Mouse (Mus musculus): Measurements from ENCODE around the gene Aloxe3.

The Aloxe3 gene

DNA sequence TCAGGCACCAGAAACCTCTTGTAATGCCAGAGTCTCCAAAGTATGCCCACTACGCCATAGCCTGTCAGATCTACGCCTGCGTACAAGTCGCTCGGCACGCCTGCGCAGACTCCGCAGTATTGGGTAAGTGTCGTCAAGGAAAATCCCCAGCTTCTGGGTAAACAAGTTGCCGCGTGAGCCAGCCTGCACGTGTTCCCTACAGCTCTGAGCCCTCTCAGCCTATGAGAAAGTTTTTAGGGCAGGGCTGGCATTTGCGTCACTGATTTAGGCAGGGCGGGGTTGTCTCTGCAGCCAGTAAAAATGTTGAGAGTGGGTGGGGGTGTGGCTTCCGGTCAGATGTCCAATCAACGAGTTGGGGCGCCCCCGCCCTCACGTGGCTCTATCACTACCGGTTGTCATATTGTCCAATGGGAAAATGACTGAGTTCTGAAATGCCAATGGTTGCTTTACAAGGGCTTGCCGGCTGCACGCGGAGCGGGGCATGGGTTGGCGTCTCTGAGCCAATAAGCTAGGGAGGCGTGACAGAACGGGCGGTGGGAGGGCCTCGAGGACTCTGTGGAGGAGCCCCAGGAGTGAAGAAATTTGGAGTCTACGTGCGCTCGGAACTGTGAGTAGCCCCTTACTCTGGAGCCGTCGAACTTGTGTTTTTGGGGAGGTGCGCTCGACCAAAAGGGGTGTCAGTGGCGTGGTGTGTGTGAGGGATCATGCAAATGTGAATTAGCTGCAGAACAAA, 30.8 kb upstream of the Aloxe3 start, which contains the start of gene Per1:
TSS of gene Per1 (plus strand) at position 521 of the 733 bp plus-strand sequence.
- in situ Hi-C loops (cut with MboI; ENCODE audit: unreplicated experiment in 2 of 2) = no loop called here

- in situ Hi-C loops (cut with MboI; ENCODE audit: unreplicated experiment in 2 of 2) = no loop called here
These were observed 30.0 kb upstream of the Aloxe3 start for GRCm38 (mm10) chr11:69095511-69096231.

- in situ Hi-C loops (cut with MboI; ENCODE audit: unreplicated experiment in 2 of 2) = no loop called here
These were observed 29.2 kb upstream of the Aloxe3 start for GRCm38 (mm10) chr11:69096360-69096986.

GRCm38 (mm10) chr11:69096987-69097900, 28.5 kb upstream of the Aloxe3 start:
- in situ Hi-C loops (cut with MboI; ENCODE audit: unreplicated experiment in 2 of 2) = no loop called here

GRCm38 (mm10) chr11:69098039-69098761, 27.5 kb upstream of the Aloxe3 start:
- in situ Hi-C loops (cut with MboI; ENCODE audit: unreplicated experiment in 2 of 2) = no loop called here

GRCm38 (mm10) chr11:69098762-69099091, 27.0 kb upstream of the Aloxe3 start:
- in situ Hi-C loops (cut with MboI; ENCODE audit: unreplicated experiment in 2 of 2) = no loop called here

DNA sequence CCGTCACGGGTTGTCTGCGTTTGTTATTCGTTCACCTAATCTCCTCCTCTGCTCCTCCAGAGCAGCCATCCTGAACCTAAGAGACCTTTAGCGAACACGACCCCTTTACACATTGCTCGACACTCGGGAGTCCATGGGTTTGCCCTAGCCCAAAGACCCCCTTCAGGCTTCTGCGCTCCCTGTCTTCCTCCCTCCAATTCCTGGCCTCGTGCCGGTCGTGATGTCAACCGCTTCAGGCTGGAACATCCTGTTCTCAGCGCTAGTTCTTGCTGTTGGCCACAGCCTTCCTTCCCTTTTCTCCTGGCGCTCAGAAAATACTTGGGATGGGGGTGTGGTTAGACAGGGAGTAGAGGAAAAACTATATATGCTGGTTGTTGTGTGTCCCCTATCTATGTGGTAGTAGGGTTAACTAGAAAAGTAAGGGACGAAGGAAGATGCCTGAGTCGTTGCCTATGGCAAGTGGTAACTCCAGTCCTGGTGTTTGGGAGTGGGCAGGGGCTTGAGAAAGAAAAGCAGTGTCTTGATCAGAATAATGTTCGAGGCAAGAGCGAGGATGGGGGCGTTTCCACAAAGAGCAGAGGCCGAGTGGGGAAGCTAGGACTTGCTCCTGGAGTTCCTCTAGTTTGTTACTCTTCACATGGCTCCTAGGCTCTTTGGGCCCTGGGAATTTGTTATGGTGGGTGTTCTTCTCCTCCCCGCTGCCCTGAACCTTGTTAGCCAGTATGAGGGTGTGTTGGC, 26.4 kb upstream of the Aloxe3 start:
- in situ Hi-C loops (cut with MboI; ENCODE audit: unreplicated experiment in 2 of 2) = no loop called here

GRCm38 (mm10) chr11:69099915-69100345, 25.8 kb upstream of the Aloxe3 start:
- in situ Hi-C loops (cut with MboI; ENCODE audit: unreplicated experiment in 2 of 2) = no loop called here

DNA sequence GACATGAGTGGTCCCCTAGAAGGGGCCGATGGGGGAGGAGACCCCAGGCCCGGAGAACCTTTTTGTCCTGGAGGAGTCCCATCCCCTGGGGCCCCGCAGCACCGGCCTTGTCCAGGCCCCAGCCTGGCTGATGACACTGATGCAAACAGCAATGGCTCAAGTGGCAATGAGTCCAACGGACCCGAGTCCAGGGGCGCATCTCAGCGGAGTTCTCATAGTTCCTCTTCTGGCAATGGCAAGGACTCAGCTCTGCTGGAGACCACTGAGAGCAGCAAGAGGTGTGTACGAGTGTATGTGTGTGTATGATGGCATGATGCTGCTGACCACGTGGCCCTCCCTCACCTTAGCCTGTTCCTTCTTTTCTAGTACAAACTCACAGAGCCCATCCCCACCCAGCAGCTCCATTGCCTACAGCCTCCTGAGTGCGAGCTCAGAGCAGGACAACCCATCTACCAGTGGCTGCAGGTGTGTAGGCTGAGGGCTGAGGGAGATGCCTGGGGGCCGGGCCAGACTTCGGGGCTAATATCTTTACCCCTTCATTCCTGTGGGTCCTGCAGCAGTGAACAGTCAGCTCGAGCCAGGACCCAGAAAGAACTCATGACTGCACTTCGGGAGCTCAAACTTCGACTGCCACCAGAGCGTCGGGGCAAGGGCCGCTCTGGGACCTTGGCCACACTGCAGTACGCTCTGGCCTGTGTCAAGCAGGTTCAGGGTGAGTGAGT, 24.9 kb upstream of the Aloxe3 start:
- in situ Hi-C loops (cut with MboI; ENCODE audit: unreplicated experiment in 2 of 2) = no loop called here

- in situ Hi-C loops (cut with MboI; ENCODE audit: unreplicated experiment in 2 of 2) = no loop called here
These were observed 23.9 kb upstream of the Aloxe3 start for GRCm38 (mm10) chr11:69101604-69102402.

GRCm38 (mm10) chr11:69102403-69102725, 23.3 kb upstream of the Aloxe3 start:
- in situ Hi-C loops (cut with MboI; ENCODE audit: unreplicated experiment in 2 of 2) = no loop called here

- in situ Hi-C loops (cut with MboI; ENCODE audit: unreplicated experiment in 2 of 2) = no loop called here
These were observed 22.6 kb upstream of the Aloxe3 start for GRCm38 (mm10) chr11:69103121-69103520.

- in situ Hi-C loops (cut with MboI; ENCODE audit: unreplicated experiment in 2 of 2) = no loop called here
These were observed 21.9 kb upstream of the Aloxe3 start for GRCm38 (mm10) chr11:69103531-69104435.

DNA sequence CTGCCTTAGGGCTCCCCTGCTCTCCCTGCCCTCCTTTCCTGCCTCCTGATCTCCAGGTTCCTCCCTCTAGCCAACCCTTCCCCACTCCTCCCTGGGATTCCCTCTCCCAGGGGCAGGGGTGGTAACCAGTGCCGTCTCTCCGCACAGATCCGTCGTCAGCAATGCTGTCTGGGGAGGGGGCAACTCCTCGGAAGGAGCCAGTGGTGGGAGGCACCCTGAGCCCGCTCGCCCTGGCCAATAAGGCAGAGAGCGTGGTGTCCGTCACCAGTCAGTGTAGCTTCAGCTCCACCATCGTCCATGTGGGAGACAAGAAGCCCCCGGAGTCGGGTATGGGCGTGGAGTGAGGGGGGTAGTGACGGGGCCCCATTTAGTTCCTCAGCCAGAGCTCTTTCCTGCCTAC, 21.2 kb upstream of the Aloxe3 start:
- in situ Hi-C loops (cut with MboI; ENCODE audit: unreplicated experiment in 2 of 2) = no loop called here

DNA sequence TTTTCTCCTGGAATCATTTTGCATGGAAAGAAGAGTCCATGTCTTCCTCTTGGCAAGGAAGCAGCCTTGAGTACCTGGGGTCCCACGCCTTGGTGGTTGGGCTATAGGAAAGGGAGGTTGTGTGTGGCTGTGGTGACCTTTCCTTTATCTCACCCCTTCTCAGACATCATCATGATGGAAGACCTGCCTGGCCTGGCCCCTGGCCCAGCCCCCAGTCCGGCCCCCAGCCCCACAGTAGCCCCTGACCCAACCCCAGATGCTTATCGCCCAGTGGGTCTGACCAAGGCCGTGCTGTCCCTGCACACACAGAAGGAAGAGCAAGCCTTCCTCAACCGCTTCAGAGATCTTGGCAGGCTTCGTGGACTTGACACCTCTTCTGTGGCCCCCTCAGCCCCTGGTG, 20.5 kb upstream of the Aloxe3 start:
- in situ Hi-C loops (cut with MboI; ENCODE audit: unreplicated experiment in 2 of 2) = no loop called here

GRCm38 (mm10) chr11:69105796-69106195, 19.9 kb upstream of the Aloxe3 start:
- in situ Hi-C loops (cut with MboI; ENCODE audit: unreplicated experiment in 2 of 2) = no loop called here

DNA sequence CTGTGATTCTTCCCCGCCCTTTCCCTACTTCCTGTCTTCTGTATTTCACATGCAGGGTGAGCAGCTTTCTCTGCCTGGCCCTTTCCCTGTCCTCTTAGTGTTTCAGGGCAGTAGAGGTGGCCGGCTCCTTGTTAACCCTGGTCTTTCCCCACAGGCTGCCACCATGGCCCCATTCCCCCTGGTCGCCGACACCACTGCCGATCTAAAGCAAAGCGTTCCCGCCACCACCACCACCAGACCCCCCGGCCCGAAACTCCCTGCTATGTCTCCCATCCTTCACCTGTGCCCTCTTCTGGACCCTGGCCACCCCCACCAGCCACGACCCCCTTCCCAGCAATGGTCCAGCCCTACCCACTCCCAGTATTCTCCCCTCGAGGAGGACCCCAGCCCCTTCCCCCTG, 19.4 kb upstream of the Aloxe3 start:
- in situ Hi-C loops (cut with MboI; ENCODE audit: unreplicated experiment in 2 of 2) = no loop called here

Measured in v-Abl transformed pro-B cells (cell line).